Mouse (Mus musculus) layer of hippocampus, adult 6 months (tissue): ENCODE data around the gene Stxbp3. TPM values are rescaled to one million over a fixed set of nuclear protein-coding genes. Genes with fewer than 3 reads are reported as not detected.

ENCODE experiments used
- long read RNA-seq, 2 experiments: library from polyadenylated mRNA; unstranded; transcript quantifications; one replicate each; pipeline ENCODE4 v2.0.0; 2019 to 2020
- polyA plus RNA-seq: library from polyadenylated mRNA; unstranded; fragments of <200 nt; fragmentation: Nextera tagmentation; gene quantifications from 2 replicates; pipeline ENCODE4 v1.2.3, GENCODE M21; 2021

Gene Stxbp3
- 16.3 and 23.1 TPM in 2 replicates for polyA plus RNA-seq
- long read RNA-seq, experiment 1, transcript Stxbp3-201 (19 exons, 2,419 nt), result major isoform, 36 of 48 reads
- long read RNA-seq, experiment 1, partial matches to known transcripts, result 8 of 48 reads
- long read RNA-seq, experiment 1, other reads (novel, unspliced or antisense), result 3 of 48 reads
- long read RNA-seq, experiment 2, transcript Stxbp3-201 (19 exons, 2,419 nt), result major isoform, 126 of 151 reads
- long read RNA-seq, experiment 2, partial matches to known transcripts, result 6 of 151 reads
- long read RNA-seq, experiment 2, other reads (novel, unspliced or antisense), result 19 of 151 reads

DNA sequence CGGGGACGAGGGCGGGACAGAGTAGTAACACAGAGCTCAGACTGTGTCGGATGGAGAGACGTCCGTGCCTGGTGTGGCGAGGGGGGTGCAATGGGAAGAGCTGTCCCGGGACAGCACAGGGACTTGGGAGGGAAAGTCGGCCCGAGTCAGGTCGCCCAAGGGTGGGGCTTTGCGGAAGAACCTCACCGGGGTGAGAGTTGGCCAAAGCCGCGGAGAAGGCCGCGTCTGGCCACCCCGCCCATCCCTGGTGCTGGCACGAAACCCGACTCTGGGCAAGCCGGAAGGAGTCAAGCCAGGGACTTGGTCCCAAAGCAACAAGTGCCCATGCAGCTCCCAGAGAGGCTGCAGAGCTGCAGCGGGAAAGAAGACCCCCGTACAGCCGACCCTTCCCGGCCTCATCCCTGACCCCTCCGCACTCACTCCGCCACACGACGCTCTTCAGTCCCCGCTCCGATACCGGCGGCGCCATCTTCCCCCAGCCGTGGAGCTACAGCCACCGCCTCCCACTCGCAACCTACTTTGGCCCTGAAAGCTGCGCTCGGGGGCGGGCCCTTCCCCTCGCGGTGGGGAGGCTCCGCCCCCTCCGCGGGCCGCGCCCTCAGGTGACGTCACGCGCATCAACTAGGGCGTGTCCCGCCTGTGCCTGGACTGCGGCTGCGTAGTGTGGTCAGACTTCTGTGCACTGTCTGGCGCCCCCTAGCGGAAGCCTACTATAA lies at the start of gene Stxbp3:
Gene Stxbp3 (minus strand): TSS at position 527 of the 716 bp plus-strand sequence.

DNA sequence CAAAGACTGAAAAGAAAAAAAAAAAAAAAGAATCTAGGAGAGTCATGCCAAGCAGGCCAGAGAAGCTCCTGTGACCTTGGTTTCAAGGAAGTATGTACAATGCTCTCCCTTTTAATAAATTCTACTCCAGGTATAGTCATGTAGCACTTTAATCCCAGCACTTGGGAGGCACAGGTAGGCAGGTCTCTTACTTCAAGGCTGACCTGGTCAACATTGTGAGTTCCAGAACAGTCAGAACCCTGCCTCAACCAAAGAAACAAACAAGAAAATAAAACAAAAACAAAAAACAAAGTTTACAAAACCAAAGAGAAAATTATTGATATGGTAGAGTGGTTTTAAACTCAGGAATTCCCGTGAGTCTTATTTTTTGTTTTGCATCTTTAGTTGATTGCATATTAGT lies 49.6 kb upstream of the Stxbp3 start, which contains the start of gene Fndc7:
Gene Fndc7 (minus strand): TSS at position 101 of the 400 bp plus-strand sequence.

Other genes starting within 250 kb of the Stxbp3 start
- 42.4 and 44.0 TPM in 2 replicates for gene Wdr47, start 249.2 kb downstream of the Stxbp3 start, polyA plus RNA-seq
- 66.9 and 87.7 TPM in 2 replicates for gene Clcc1, start 186.6 kb downstream of the Stxbp3 start, polyA plus RNA-seq
- gene Gpsm2, start 118.2 kb downstream of the Stxbp3 start, polyA plus RNA-seq, result 7.3 and 8.0 TPM in 2 replicates
- not detected in 2 replicates for gene Aknad1, start 100.9 kb downstream of the Stxbp3 start, polyA plus RNA-seq
- 0.04 TPM in 1 of 2 replicates, not detected in the other for gene Fndc7, start 49.5 kb upstream of the Stxbp3 start, polyA plus RNA-seq
- gene Prpf38b, start 71.2 kb upstream of the Stxbp3 start, polyA plus RNA-seq, result 12.4 and 12.9 TPM in 2 replicates
- gene Henmt1, start 99.3 kb upstream of the Stxbp3 start, polyA plus RNA-seq, result 2.4 and 3.8 TPM in 2 replicates
- gene Gm9857, start 99.9 kb upstream of the Stxbp3 start, polyA plus RNA-seq, result not detected in 2 replicates
- gene Fam102b, start 187.1 kb upstream of the Stxbp3 start, polyA plus RNA-seq, result 2.9 and 3.3 TPM in 2 replicates
- gene Slc25a54, start 239.9 kb upstream of the Stxbp3 start, polyA plus RNA-seq, result not detected in 2 replicates